Mouse (Mus musculus): Measurements from ENCODE around the gene Otud5. TPM values are rescaled to one million over a fixed set of nuclear protein-coding genes. Genes with fewer than 3 reads are reported as not detected.

The Otud5 gene
- polyA plus RNA-seq, 1 experiment, result 36.3 TPM

GRCm38 (mm10) chrX:7854578-7854977, 13.4 kb downstream of the Otud5 start:
- Histone ChIP-seq H3K27me3 (ENCODE audit: control insufficient read depth, insufficient read depth, insufficient read length) (no peaks in the 10 kb centered on the region), H3K79me2 (ENCODE audit: control insufficient read depth, insufficient read depth) (peaks cover 7% of the 10 kb centered on the region), H3K4me3 (no peak overlapping the region), H3K36me3 (ENCODE audit: control insufficient read depth, insufficient read depth) (peaks cover 5% of the 10 kb centered on the region), H3ac (ENCODE audit: control insufficient read depth, insufficient read length) (no peak overlapping the region), H3K4me2 (ENCODE audit: low read depth) (no peak overlapping the region)
- TF ChIP-seq SRF (IDR thresholded peaks at IDR 0.05; ENCODE audit: control insufficient read depth, insufficient read length, low read depth) (no peak), MAX (IDR thresholded peaks at IDR 0.05; ENCODE audit: low read depth) (no peak), REST (IDR thresholded peaks at IDR 0.05; ENCODE audit: insufficient read depth, insufficient read length) (no peak), CEBPB (IDR thresholded peaks at IDR 0.05; ENCODE audit: insufficient read depth, poor library complexity, severe bottlenecking) (no peak), MYOG (IDR thresholded peaks at IDR 0.05; ENCODE audit: control insufficient read depth in 1 of 3, insufficient read depth in 1 of 3, insufficient read length in 2 of 3, low read depth in 2 of 3) (no peak), MYOD1 (IDR thresholded peaks at IDR 0.05; ENCODE audit: control insufficient read depth in 1 of 3, insufficient read length in 2 of 3, low read depth in 2 of 3) (no peak), TCF12 (IDR thresholded peaks at IDR 0.05; ENCODE audit: insufficient read depth, poor library complexity, severe bottlenecking) (no peak), POLR2AphosphoS2 (IDR thresholded peaks at IDR 0.05; ENCODE audit: insufficient read length, low read depth) (no peak), E2F4 (IDR thresholded peaks at IDR 0.05; ENCODE audit: insufficient read depth) (no peak), USF1 (IDR thresholded peaks at IDR 0.05; ENCODE audit: low read depth) (no peak), POLR2A (IDR thresholded peaks at IDR 0.05; ENCODE audit: insufficient read length, low read depth) (no peak), TCF3 (IDR thresholded peaks at IDR 0.05; ENCODE audit: insufficient read length, low read depth) (no peak)

GRCm38 (mm10) chrX:7859191-7859753, 18.1 kb downstream of the Otud5 start:
- Histone ChIP-seq H3K36me3 (ENCODE audit: control insufficient read depth, insufficient read depth) (peaks cover 5% of the 10 kb centered on the region), H3ac (ENCODE audit: control insufficient read depth, insufficient read length) (no peak overlapping the region), H3K27me3 (ENCODE audit: control insufficient read depth, insufficient read depth, insufficient read length) (no peaks in the 10 kb centered on the region), H3K4me3 (no peak overlapping the region), H3K4me2 (ENCODE audit: low read depth) (no peak overlapping the region), H3K79me2 (ENCODE audit: control insufficient read depth, insufficient read depth) (peaks cover 19% of the 10 kb centered on the region)
- no peak for TF ChIP-seq E2F4 (IDR thresholded peaks at IDR 0.05; ENCODE audit: insufficient read depth)
- TF ChIP-seq CEBPB (IDR thresholded peaks at IDR 0.05; ENCODE audit: insufficient read depth, poor library complexity, severe bottlenecking), result no peak
- no peak for TF ChIP-seq POLR2A (IDR thresholded peaks at IDR 0.05; ENCODE audit: insufficient read length, low read depth)
- no peak for TF ChIP-seq SRF (IDR thresholded peaks at IDR 0.05; ENCODE audit: control insufficient read depth, insufficient read length, low read depth)
- no peak for TF ChIP-seq TCF12 (IDR thresholded peaks at IDR 0.05; ENCODE audit: insufficient read depth, poor library complexity, severe bottlenecking)
- no peak for TF ChIP-seq POLR2AphosphoS2 (IDR thresholded peaks at IDR 0.05; ENCODE audit: insufficient read length, low read depth)

DNA sequence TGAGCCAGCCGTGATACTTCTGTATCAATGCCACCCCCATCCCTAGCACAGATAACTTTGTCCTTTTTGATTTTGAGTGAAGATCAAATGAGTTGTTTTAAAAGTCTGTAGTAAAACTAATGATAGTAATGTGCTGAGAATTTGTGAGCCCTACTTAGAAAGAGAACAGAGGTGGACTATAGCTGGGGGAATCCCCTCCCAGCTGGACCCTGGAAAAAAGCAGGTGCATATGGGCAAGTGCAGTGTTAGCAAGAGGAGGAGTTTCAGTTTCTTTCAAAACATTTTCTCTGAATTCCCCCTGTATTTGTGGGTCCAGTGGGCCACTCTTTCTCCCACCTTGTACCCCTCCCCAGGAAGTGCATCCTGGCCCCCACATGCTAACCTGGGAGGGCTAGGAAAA, 22.0 kb downstream of the Otud5 start:
- no peak overlapping the region for H3K4me3 ChIP-seq
- H3K79me2 ChIP-seq (ENCODE audit: control insufficient read depth, insufficient read depth), result peaks cover 22% of the 10 kb centered on the region
- H3K27me3 ChIP-seq (ENCODE audit: control insufficient read depth, insufficient read depth, insufficient read length), result no peaks in the 10 kb centered on the region
- no peak overlapping the region for H3K4me2 ChIP-seq (ENCODE audit: low read depth)
- H3ac ChIP-seq (ENCODE audit: control insufficient read depth, insufficient read length), result no peak overlapping the region
- TF ChIP-seq POLR2A (IDR thresholded peaks at IDR 0.05; ENCODE audit: insufficient read length, low read depth), result no peak
- TF ChIP-seq POLR2AphosphoS2 (IDR thresholded peaks at IDR 0.05; ENCODE audit: insufficient read length, low read depth), result no peak
- TF ChIP-seq SRF (IDR thresholded peaks at IDR 0.05; ENCODE audit: control insufficient read depth, insufficient read length, low read depth), result no peak
- no peak for TF ChIP-seq CEBPB (IDR thresholded peaks at IDR 0.05; ENCODE audit: insufficient read depth, poor library complexity, severe bottlenecking)
- no peak for TF ChIP-seq USF1 (IDR thresholded peaks at IDR 0.05; ENCODE audit: low read depth)
- no peak for TF ChIP-seq MYOD1 (IDR thresholded peaks at IDR 0.05; ENCODE audit: control insufficient read depth in 1 of 3, insufficient read length in 2 of 3, low read depth in 2 of 3)
- no peak for TF ChIP-seq MYOG (IDR thresholded peaks at IDR 0.05; ENCODE audit: control insufficient read depth in 1 of 3, insufficient read depth in 1 of 3, insufficient read length in 2 of 3, low read depth in 2 of 3)
- no peak for TF ChIP-seq TCF12 (IDR thresholded peaks at IDR 0.05; ENCODE audit: insufficient read depth, poor library complexity, severe bottlenecking)
- TF ChIP-seq MAX (IDR thresholded peaks at IDR 0.05; ENCODE audit: low read depth), result no peak
- no peak for TF ChIP-seq TCF3 (IDR thresholded peaks at IDR 0.05; ENCODE audit: insufficient read length, low read depth)
- TF ChIP-seq REST (IDR thresholded peaks at IDR 0.05; ENCODE audit: insufficient read depth, insufficient read length), result no peak
- no peak for TF ChIP-seq E2F4 (IDR thresholded peaks at IDR 0.05; ENCODE audit: insufficient read depth)
- H3K36me3 ChIP-seq (ENCODE audit: control insufficient read depth, insufficient read depth), result peaks cover 5% of the 10 kb centered on the region

DNA sequence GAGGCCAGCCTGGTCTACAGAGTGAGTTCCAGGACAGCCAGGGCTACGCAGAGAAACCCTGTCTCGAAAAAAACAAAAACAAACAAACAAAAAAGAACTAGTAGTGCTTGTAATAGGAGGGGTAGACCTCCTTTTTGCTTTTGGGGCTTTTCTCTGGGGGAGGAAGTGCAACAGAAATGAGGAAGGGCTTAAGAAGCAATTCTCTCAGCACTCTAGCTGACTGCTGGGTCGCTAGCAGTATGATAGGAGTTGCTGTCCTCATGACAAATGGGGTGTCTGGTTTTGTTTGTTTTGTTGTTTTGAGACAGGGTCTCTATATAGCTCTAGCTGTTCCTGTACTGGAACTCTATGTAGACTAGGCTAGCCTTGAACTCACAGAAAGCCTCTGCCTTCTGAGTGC, 23.4 kb downstream of the Otud5 start:
- no peaks in the 10 kb centered on the region for H3K27me3 ChIP-seq (ENCODE audit: control insufficient read depth, insufficient read depth, insufficient read length)

More for the DNA sequence above, 23.4 kb downstream of the Otud5 start:
- peaks cover 22% of the 10 kb centered on the region for H3K79me2 ChIP-seq (ENCODE audit: control insufficient read depth, insufficient read depth)
- H3K4me2 ChIP-seq (ENCODE audit: low read depth), result no peak overlapping the region
- no peaks in the 10 kb centered on the region for H3K36me3 ChIP-seq (ENCODE audit: control insufficient read depth, insufficient read depth)
- no peak overlapping the region for H3ac ChIP-seq (ENCODE audit: control insufficient read depth, insufficient read length)
- H3K4me3 ChIP-seq, result no peak overlapping the region
- no peak for TF ChIP-seq POLR2AphosphoS2 (IDR thresholded peaks at IDR 0.05; ENCODE audit: insufficient read length, low read depth)
- no peak for TF ChIP-seq MYOG (IDR thresholded peaks at IDR 0.05; ENCODE audit: control insufficient read depth in 1 of 3, insufficient read depth in 1 of 3, insufficient read length in 2 of 3, low read depth in 2 of 3)
- no peak for TF ChIP-seq E2F4 (IDR thresholded peaks at IDR 0.05; ENCODE audit: insufficient read depth)
- no peak for TF ChIP-seq MYOD1 (IDR thresholded peaks at IDR 0.05; ENCODE audit: control insufficient read depth in 1 of 3, insufficient read length in 2 of 3, low read depth in 2 of 3)
- TF ChIP-seq TCF3 (IDR thresholded peaks at IDR 0.05; ENCODE audit: insufficient read length, low read depth), result no peak
- TF ChIP-seq SRF (IDR thresholded peaks at IDR 0.05; ENCODE audit: control insufficient read depth, insufficient read length, low read depth), result no peak
- TF ChIP-seq USF1 (IDR thresholded peaks at IDR 0.05; ENCODE audit: low read depth), result no peak
- TF ChIP-seq CEBPB (IDR thresholded peaks at IDR 0.05; ENCODE audit: insufficient read depth, poor library complexity, severe bottlenecking), result no peak
- TF ChIP-seq TCF12 (IDR thresholded peaks at IDR 0.05; ENCODE audit: insufficient read depth, poor library complexity, severe bottlenecking), result no peak
- no peak for TF ChIP-seq REST (IDR thresholded peaks at IDR 0.05; ENCODE audit: insufficient read depth, insufficient read length)
- TF ChIP-seq POLR2A (IDR thresholded peaks at IDR 0.05; ENCODE audit: insufficient read length, low read depth), result no peak
- no peak for TF ChIP-seq MAX (IDR thresholded peaks at IDR 0.05; ENCODE audit: low read depth)
